Mouse (Mus musculus): Measurements from ENCODE around the gene Dusp15. TPM values are rescaled to one million over a fixed set of nuclear protein-coding genes. Genes with fewer than 3 reads are reported as not detected.

The Dusp15 gene
- 10 to 100 TPM; 16.2 to 22.7 (median 21.1) TPM for total RNA-seq (2022)

DNA sequence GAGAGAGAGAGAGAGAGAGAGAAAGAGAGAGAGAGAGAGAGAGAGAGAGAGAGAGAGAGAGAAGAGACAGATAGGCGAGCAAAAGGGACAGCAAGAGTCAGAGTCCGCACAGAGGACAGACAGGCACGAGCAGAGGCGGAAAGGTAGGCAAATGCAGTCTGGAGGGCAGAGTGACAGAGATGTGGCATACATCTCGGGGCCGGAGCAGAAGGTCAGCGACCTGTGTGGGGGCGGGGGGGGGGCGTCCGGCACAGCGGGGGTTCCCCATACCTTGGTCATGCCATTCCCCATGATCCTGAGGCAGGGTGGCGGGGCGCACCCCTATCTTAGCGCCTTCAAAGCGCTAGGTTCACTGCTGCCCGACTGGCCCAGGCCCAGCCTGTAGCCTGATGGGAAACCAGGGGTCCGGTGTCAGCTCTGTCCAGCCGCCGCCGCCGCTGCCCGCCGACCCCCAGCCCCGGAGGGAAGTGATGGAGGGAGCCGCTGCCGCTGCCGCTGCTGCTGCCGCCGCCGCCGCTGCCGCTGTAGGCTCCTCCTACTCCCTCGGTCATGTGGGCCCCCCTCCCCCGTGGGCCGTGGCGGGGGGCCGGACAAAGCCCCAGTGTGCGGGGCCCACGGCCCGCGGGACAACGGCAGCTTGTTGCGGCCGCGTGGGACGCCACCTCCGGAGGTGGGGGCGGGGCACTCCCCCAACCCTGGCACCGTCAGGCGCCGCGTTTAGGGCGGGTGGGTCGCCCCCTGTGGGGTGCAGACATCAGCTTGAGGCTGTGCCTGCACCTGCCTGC lies at the start of gene Dusp15:
TSS of gene Dusp15 (minus strand) at position 634 of the 785 bp plus-strand sequence.
- peak; percentile 54 to 76 for DNase-seq (ENCODE audit: low spot score in 2 of 2)

- no peak for DNase-seq (ENCODE audit: low spot score in 2 of 2)
These were observed 45.5 kb upstream of the Dusp15 start for GRCm38 (mm10) chr2:152997046-152997445.

GRCm38 (mm10) chr2:152991529-152991928 lies 40.0 kb upstream of the Dusp15 start:
- no peak for DNase-seq (ENCODE audit: low spot score in 2 of 2)

- DNase-seq (ENCODE audit: low spot score in 2 of 2) = peak in 1 of 2 experiments; percentile 16
These were observed 34.1 kb upstream of the Dusp15 start for GRCm38 (mm10) chr2:152985582-152985981.

DNA sequence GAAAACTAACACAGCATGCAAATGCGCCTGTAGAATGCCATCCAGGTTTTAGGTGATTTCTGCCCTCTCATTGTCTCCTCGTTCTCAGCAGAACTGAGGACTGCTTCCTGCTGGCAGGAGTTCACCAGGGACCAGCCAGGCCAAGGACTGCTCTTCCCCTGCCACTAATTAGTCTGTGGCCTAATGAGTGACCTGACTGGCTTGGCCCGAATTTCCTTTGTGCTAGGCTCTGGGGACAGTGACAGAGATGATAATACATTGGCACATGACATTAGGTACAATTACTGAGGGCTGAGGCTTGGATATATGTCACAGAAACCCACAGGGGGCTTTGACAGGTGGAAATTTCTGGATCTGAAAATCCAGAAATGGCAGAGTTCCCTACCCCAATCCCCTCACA lies 25.5 kb upstream of the Dusp15 start:
- DNase-seq (ENCODE audit: low spot score in 2 of 2) = no peak

GRCm38 (mm10) chr2:152965555-152965954 lies 14.1 kb upstream of the Dusp15 start:
- DNase-seq (ENCODE audit: low spot score in 2 of 2) = no peak

DNA sequence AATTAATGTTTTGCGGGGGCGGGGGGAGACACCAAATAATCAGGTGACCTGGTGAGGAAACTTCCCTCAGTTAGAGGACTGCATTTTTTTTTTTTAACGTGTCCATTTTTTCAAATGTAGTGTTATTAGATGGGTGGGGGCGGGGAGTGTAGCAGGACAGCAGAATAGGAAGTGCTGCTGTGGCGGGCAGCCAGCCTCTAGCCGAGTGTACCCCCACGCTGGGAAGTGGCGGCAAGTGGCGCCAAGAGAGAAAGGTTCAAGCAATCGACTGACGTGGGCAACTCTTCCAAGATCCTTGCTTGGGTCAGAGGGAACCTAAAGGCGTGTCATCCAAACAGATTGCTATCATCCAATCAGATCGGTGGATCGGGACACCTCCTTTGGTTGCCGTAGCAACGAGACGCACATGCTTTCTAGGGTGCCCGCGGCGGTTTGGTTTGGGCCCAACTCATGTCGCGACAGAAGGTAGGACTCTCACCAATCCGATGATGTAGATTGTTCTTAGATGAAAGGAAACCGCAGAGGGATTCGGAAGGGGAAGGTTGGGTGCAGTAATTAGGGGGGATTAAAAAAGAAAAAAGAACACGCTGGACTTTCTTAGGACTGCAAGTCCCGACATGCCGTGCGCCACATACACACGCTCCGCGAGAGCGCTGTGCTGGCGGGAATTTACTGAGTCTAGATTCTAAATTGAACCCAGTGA lies 10.7 kb upstream of the Dusp15 start, which contains the start of gene Ttll9:
TSS of gene Ttll9 (plus strand) at position 395 of the 703 bp plus-strand sequence.
- peak; percentile 71 to 86 for DNase-seq (ENCODE audit: low spot score in 2 of 2)

DNA sequence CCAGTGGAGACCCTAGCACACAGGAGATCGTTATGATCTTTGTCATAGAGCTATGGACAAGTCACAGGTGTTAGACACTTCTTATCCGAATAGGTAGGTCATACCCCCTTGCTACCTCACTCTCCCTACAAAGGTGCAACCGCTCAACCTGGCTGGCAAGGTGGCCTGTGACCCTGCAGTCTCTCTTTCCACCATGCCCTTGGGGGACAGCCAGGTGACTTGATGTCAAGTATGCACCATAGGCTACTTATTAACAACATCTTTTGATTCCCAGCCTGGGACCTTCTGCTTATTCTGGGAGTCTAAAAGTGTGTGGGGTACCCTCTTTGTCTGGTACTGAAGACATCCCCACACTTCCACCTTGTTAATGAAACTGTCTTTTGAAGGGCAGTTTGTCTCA lies 6.6 kb upstream of the Dusp15 start:
- DNase-seq (ENCODE audit: low spot score in 2 of 2) = no peak

GRCm38 (mm10) chr2:152951850-152952720 lies 587 bp upstream of the Dusp15 start:
- no peak for DNase-seq (ENCODE audit: low spot score in 2 of 2)

- DNase-seq (ENCODE audit: low spot score in 2 of 2) = no peak
These were observed 987 bp downstream of the Dusp15 start for GRCm38 (mm10) chr2:152950358-152951064.

- no peak for DNase-seq (ENCODE audit: low spot score in 2 of 2)
These were observed 3.0 kb downstream of the Dusp15 start for GRCm38 (mm10) chr2:152948438-152949020.

- no peak for DNase-seq (ENCODE audit: low spot score in 2 of 2)
These were observed 4.4 kb downstream of the Dusp15 start for GRCm38 (mm10) chr2:152947098-152947497.

GRCm38 (mm10) chr2:152944013-152944412 lies 7.5 kb downstream of the Dusp15 start:
- DNase-seq (ENCODE audit: low spot score in 2 of 2) = no peak

DNA sequence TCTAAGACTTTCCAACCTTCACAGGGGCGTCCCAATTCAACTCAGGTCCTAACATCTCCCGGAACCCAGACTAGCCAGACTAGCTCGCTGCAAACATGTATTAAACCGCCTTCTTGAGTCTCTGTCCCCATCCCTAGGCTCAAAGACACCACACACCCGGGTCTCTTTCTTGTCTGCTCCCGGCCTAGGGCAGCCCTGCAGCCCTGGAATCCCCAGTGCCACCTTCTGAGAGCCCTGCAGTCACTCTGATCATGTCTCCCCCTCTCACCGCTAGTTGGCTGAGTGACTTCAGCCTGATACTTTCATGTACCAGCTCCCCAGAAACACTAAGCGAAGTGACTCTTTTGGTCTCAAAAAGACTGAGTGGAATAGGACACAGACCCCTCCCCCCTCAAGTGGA lies 7.9 kb downstream of the Dusp15 start:
- DNase-seq (ENCODE audit: low spot score in 2 of 2) = no peak

GRCm38 (mm10) chr2:152942898-152943515 lies 8.5 kb downstream of the Dusp15 start:
- no peak for DNase-seq (ENCODE audit: low spot score in 2 of 2)

DNA sequence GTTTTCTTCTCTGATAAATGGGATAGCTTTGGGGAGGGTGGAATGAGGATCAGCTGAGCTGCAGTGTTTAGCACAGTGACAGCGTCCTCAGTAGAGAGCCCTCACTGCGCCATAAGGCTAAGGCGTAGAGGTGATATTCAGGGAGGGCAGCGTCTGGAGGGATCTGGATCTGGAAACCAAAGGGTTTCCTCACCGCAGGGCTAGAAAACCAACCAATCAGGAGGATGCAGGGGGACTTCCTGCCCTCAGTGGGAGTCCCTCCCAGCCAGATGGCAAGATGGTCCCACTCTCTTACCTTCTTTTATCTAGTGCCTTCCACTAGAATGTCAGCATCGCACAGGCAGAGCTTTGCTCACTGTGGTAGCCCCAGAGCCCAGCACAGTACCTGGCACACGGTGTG lies 9.7 kb downstream of the Dusp15 start:
- no peak for DNase-seq (ENCODE audit: low spot score in 2 of 2)

- no peak for DNase-seq (ENCODE audit: low spot score in 2 of 2)
These were observed 10.4 kb downstream of the Dusp15 start for GRCm38 (mm10) chr2:152941106-152941505.

DNA sequence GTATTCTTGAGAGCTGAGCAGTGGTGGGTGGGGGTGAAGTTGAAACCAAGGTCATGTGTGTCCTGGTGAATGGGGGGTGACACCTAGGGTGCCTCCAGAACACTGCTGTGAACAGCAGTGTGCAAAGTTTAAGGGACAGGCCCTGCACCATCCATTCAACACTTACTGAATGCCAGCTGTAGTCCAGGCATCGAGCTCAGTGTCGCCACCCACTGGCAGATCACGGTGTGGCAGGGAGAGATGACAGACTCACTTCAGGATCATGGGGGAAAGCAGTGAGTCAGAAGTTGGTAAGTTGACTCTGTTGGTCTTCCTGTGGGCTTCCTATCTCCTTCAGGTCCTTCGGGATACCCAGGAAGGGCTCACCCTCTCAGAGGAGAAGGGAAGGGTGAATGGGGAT lies 11.7 kb downstream of the Dusp15 start:
- DNase-seq (ENCODE audit: low spot score in 2 of 2) = peak in 1 of 2 experiments; percentile 60

- no peak for DNase-seq (ENCODE audit: low spot score in 2 of 2)
These were observed 17.9 kb downstream of the Dusp15 start for GRCm38 (mm10) chr2:152933614-152934013.

DNA sequence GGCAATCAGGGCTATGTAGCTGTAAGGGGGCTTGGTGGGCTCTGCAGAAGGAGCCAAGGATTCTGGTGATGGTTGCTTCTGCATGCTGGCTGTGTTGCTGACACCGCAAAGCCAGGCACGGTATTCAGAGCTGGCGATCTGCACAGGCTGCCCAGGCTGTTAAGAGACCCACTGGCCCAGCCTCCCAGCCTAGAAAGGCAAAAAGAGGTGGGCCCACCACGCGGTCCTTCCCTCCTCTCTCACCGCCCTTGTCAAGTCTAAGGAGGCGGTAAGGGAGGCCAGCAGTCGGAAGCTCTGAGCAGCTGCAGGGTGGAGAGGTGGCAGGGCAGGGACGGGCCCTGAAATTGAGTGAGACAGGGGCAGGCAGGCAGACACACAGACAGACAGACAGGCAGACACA lies 18.4 kb downstream of the Dusp15 start, which contains the start of gene Foxs1:
TSS of gene Foxs1 (minus strand) at position 161 of the 400 bp plus-strand sequence.
- no peak for DNase-seq (ENCODE audit: low spot score in 2 of 2)
